Mouse (Mus musculus) midbrain, embryonic 16.5 days (tissue): ENCODE measurements around the gene Plxna4. TPM values are rescaled to one million over a fixed set of nuclear protein-coding genes. Genes with fewer than 3 reads are reported as not detected.

Experiments
- ATAC-seq: fragments of 200-750 bp; cut with Nextera tagmentation; 2 replicates; pipeline ENCODE4 v1.8.0; 2017; ENCODE audit warnings: moderate TSS enrichment
- H3K27ac ChIP-seq: fragments of 300-500 bp; sonication (generic); 2 replicates; pipeline ENCODE4 v1.5.1; 2014; ENCODE audit warnings: mild to moderate bottlenecking, low read length, mixed read lengths
- H3K27me3 ChIP-seq: fragments of 300-500 bp; sonication (generic); 2 replicates; pipeline ENCODE4 v1.6.1; 2014; ENCODE audit warnings: low read depth, low read length, mixed read lengths; ENCODE audit not compliant: control insufficient read depth, insufficient read depth
- H3K36me3 ChIP-seq: fragments of 300-500 bp; sonication (generic); 2 replicates; pipeline ENCODE4 v1.6.1; 2014; ENCODE audit warnings: mild to moderate bottlenecking, low read length, moderate library complexity, mixed read lengths; ENCODE audit not compliant: control insufficient read depth, insufficient read depth
- H3K4me1 ChIP-seq: fragments of 300-500 bp; sonication (generic); 2 replicates; pipeline ENCODE4 v1.6.1; 2014; ENCODE audit warnings: mild to moderate bottlenecking, low read length, mixed read lengths; ENCODE audit not compliant: control insufficient read depth, insufficient read depth
- H3K4me2 ChIP-seq: fragments of 300-500 bp; sonication (generic); 2 replicates; pipeline ENCODE4 v1.6.1; 2014; ENCODE audit warnings: mild to moderate bottlenecking, low read length, mixed read lengths
- H3K4me3 ChIP-seq: fragments of 300-500 bp; sonication (generic); 2 replicates; pipeline ENCODE4 v1.5.1; 2014; ENCODE audit warnings: low read depth, mild to moderate bottlenecking, low read length, moderate library complexity, mixed read lengths
- H3K9ac ChIP-seq: fragments of 300-500 bp; sonication (generic); 2 replicates; pipeline ENCODE4 v1.6.1; 2014; ENCODE audit warnings: low read depth, low read length, mixed read lengths
- H3K9me3 ChIP-seq: fragments of 300-500 bp; sonication (generic); replicated peaks from 2 replicates; pipeline ENCODE4 v1.6.1; 2014; ENCODE audit warnings: mild to moderate bottlenecking, low read length, mixed read lengths; ENCODE audit not compliant: control insufficient read depth, poor library complexity, severe bottlenecking
- WGBS: fragments of 180-500 bp; shearing (Covaris S2); extraction: QIAGEN DNeasy Blood & Tissue Kit; methylation state at CpG from one replicate; pipeline ENCODE4 v1.1.7; 2014; 5-methylcytosine and 5-hydroxymethylcytosine counted together
- polyA plus RNA-seq: library from polyadenylated mRNA; unstranded; fragments of >200 nt; fragmentation: Nextera tagmentation; extraction: Ambion mirVana; gene quantifications from 2 replicates; pipeline ENCODE4 v1.2.1, GENCODE M21; 2015

Plxna4 gene
- polyA plus RNA-seq, 1 experiment from 2014 or later, result 11.7 TPM

- no peak overlapping the region for H3K4me3 ChIP-seq
- no peaks in the 10 kb centered on the region for H3K27me3 ChIP-seq
- no peaks in the 10 kb centered on the region for H3K4me1 ChIP-seq
- no peaks in the 10 kb centered on the region for H3K9me3 ChIP-seq
- H3K36me3 ChIP-seq, result peaks cover 6% of the 10 kb centered on the region; the same call in 1 of the 2 replicates
- no peak overlapping the region for H3K4me2 ChIP-seq
- ATAC-seq, result no peak
- no peak overlapping the region for H3K27ac ChIP-seq
- no peak overlapping the region for H3K9ac ChIP-seq
- 44% methylated on average over 4 of the region's 4 CpGs for WGBS
These were observed 375.6 kb downstream of the Plxna4 start for GRCm38 (mm10) chr6:32212439-32212838.

DNA sequence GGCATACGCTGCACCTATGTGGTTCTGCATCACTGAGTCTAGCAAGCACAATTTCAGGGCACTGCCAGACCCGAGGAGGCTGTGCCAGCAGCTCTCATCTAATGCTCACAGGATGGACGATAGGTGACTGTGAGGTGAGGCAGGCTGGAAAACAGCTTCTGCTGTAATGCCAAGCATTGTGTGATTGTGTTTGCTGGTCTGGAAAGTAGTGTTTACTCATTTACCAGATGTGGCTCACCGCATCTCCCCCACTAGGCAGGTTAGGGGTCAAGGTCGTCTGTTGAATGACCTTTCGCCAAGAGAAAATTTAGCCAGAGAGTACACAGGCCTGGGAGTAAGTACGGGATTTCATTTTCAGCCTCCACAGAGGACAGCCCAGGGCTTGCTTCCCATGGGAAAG is 377.9 kb downstream of the Plxna4 start:
- Histone ChIP-seq H3K27me3 (no peaks in the 10 kb centered on the region), H3K36me3 (peaks cover 6% of the 10 kb centered on the region; the same call in 1 of the 2 replicates), H3K4me2 (no peak overlapping the region), H3K9me3 (no peaks in the 10 kb centered on the region), H3K4me3 (no peak overlapping the region), H3K9ac (no peak overlapping the region), H3K4me1 (no peaks in the 10 kb centered on the region), H3K27ac (no peak overlapping the region)
- WGBS, result 83% methylated on average over 7 of the region's 7 CpGs
- no peak for ATAC-seq

DNA sequence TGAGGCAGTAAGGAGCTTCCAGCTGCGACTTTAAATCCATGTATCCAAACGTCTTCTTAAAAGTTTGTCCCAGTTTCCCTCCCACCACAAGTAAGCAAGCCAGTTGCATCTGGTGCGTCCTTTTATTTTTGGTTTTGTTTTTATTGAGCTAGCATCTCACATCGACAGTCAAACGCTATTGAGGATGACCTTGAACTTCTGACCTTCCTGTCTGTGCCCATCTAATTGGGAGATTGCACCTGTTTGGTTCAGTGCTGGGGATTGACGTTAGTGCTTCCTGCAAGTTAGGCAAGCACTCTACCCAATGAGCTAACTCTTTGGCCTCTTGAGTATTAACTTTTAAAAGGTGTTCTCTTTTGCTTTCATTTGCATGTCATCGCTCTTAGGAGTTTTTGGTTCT is 379.0 kb downstream of the Plxna4 start:
- WGBS, result 86% methylated on average over 7 of the region's 7 CpGs
- Histone ChIP-seq H3K36me3 (peaks cover 6% of the 10 kb centered on the region; the same call in 1 of the 2 replicates), H3K4me2 (no peak overlapping the region), H3K4me3 (no peak overlapping the region), H3K9me3 (no peaks in the 10 kb centered on the region), H3K27me3 (no peaks in the 10 kb centered on the region), H3K4me1 (no peaks in the 10 kb centered on the region; the same call in 1 of the 2 replicates), H3K27ac (no peak overlapping the region), H3K9ac (no peak overlapping the region)
- ATAC-seq, result no peak

DNA sequence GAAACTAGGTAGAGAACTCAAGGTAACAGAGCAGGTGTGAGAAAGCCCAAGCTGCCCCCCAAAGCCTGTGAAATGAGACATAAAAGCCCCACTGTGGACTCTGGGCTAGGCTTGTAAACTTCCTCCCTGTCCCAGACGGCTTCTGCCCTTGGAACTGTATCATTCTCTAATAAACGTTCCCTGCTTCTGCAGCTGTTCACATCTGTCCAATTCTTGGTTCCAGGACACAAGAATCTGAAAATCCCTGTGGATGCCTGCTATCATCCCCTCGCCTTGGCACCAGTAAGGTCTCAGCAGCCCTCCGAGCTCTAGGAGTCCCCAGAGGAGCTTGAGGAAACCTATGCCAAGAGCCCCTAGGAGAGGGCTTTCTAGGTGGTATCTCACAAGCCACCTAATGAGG is 383.7 kb downstream of the Plxna4 start:
- H3K27me3 ChIP-seq, result no peaks in the 10 kb centered on the region
- no peak overlapping the region; the same call in 1 of the 2 replicates for H3K27ac ChIP-seq
- no peak for ATAC-seq
- no peak overlapping the region for H3K9ac ChIP-seq
- H3K9me3 ChIP-seq, result no peaks in the 10 kb centered on the region
- H3K4me1 ChIP-seq, result peaks cover 8% of the 10 kb centered on the region; the same call in 1 of the 2 replicates
- no peaks in the 10 kb centered on the region; the same call in 1 of the 2 replicates for H3K36me3 ChIP-seq
- no peak overlapping the region for H3K4me3 ChIP-seq
- 85% methylated on average over 4 of the region's 4 CpGs for WGBS
- no peak overlapping the region for H3K4me2 ChIP-seq

- Histone ChIP-seq H3K36me3 (no peaks in the 10 kb centered on the region; the same call in 1 of the 2 replicates), H3K27ac (peak overlapping the region; percentile 57), H3K4me3 (no peak overlapping the region), H3K4me1 (peaks cover 8% of the 10 kb centered on the region; the same call in 1 of the 2 replicates), H3K9ac (no peak overlapping the region), H3K4me2 (no peak overlapping the region), H3K9me3 (no peaks in the 10 kb centered on the region), H3K27me3 (no peaks in the 10 kb centered on the region)
- ATAC-seq, result peak; percentile 78
- 18% methylated on average over 4 of the region's 4 CpGs for WGBS
These were observed 384.6 kb downstream of the Plxna4 start for GRCm38 (mm10) chr6:32203389-32203788.

- Histone ChIP-seq H3K9ac (no peak overlapping the region), H3K27ac (peak overlapping the region; percentile 57), H3K36me3 (peaks cover 2% of the 10 kb centered on the region; the same call in 1 of the 2 replicates), H3K4me1 (peaks cover 8% of the 10 kb centered on the region; the same call in 1 of the 2 replicates), H3K4me2 (no peak overlapping the region), H3K9me3 (no peaks in the 10 kb centered on the region), H3K27me3 (no peaks in the 10 kb centered on the region), H3K4me3 (no peak overlapping the region)
- WGBS, result 56% methylated on average over 1 of the region's 1 CpGs
- ATAC-seq, result peak; percentile 12; the same call in 1 of the 2 replicates
These were observed 385.3 kb downstream of the Plxna4 start for GRCm38 (mm10) chr6:32202664-32203192.

DNA sequence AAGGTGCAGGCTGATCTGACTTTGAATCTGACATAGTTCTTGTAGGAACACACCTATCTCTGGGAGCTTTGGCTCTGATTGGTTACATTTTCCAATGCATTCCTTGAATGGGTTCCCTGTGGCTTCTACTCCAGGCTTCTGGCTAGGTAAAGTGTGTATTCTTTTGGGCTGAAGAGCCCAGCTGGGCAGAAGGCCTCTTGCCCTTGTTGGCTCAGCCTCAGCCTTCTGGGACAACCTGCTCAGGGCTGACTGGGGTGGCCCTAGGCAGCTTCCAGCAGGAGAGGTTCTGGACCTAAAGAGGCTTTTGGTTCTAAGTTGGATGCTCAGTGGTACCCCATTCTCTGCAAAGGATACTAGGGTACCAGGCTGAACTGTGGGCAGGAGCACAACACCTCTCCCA is 386.5 kb downstream of the Plxna4 start:
- Histone ChIP-seq H3K36me3 (peaks cover 2% of the 10 kb centered on the region; the same call in 1 of the 2 replicates), H3K27me3 (no peaks in the 10 kb centered on the region), H3K9me3 (no peaks in the 10 kb centered on the region), H3K27ac (no peak overlapping the region), H3K4me2 (no peak overlapping the region), H3K4me3 (no peak overlapping the region), H3K9ac (no peak overlapping the region), H3K4me1 (peaks cover 8% of the 10 kb centered on the region; the same call in 1 of the 2 replicates)
- no peak for ATAC-seq

- Histone ChIP-seq H3K27me3 (no peaks in the 10 kb centered on the region), H3K4me1 (peaks cover 8% of the 10 kb centered on the region; the same call in 1 of the 2 replicates), H3K4me3 (no peak overlapping the region), H3K36me3 (peaks cover 2% of the 10 kb centered on the region; the same call in 1 of the 2 replicates), H3K4me2 (no peak overlapping the region), H3K27ac (no peak overlapping the region), H3K9ac (no peak overlapping the region), H3K9me3 (no peaks in the 10 kb centered on the region)
- no peak for ATAC-seq
- WGBS, result 71% methylated on average over 2 of the region's 2 CpGs
These were observed 388.4 kb downstream of the Plxna4 start for GRCm38 (mm10) chr6:32199616-32200015.

DNA sequence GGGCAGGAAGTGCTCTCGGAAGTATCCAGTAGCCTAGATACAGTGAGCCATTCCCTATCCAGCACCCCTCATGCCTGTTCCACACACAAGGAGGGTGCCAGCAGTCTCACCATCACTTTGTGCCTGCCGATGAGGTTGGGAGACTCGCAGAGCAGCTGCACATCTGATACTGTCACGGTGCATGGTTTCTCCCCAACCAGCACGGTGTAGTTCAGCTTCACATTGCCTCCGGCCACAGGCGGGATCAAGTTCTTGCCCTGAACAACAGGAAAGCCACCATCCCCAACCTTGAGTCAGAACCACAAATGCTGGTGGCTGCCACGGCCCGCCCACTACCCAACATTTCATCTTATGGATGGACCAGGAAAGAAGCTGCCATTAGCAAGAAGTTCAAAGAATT is 391.1 kb downstream of the Plxna4 start:
- Histone ChIP-seq H3K4me3 (no peak overlapping the region), H3K27ac (no peak overlapping the region), H3K4me2 (no peak overlapping the region), H3K4me1 (no peaks in the 10 kb centered on the region), H3K9ac (no peak overlapping the region), H3K36me3 (peaks cover 8% of the 10 kb centered on the region; the same call in 1 of the 2 replicates), H3K9me3 (no peaks in the 10 kb centered on the region; the same call in 1 of the 2 replicates), H3K27me3 (no peaks in the 10 kb centered on the region)
- no peak for ATAC-seq
- WGBS, result 90% methylated on average over 9 of the region's 9 CpGs
